Mouse (Mus musculus) left cerebral cortex, postnatal 36 days (tissue): Measurements from ENCODE around the gene Capns1. TPM values are rescaled to one million over a fixed set of nuclear protein-coding genes. Genes with fewer than 3 reads are reported as not detected.

Experiments used
- total RNA-seq, 2 experiments: library from RNA; stranded (reverse); gene quantifications; 2 replicates each; pipeline ENCODE4 v1.2.3; 2021

Gene Capns1
- total RNA-seq, 2 experiments from 2014 or later: 175 to 181 TPM

Other genes with a start within 250 kb of the Capns1 start
- gene Zfp74, start 244.7 kb downstream of the Capns1 start, total RNA-seq: 10 to 100 TPM; 18.0 to 19.1 TPM
- 1 to 10 TPM; 3.2 to 5.3 TPM for gene Zfp568, start 214.9 kb downstream of the Capns1 start, total RNA-seq
- gene Zfp14, start 147.4 kb downstream of the Capns1 start, total RNA-seq: 1 to 10 TPM; 7.7 to 8.5 TPM
- 1 to 10 TPM; 3.4 to 4.5 TPM for gene Zfp82, start 125.9 kb downstream of the Capns1 start, total RNA-seq
- 1 to 10 TPM in 1 of 2 experiments, not detected in 1; 1.1 TPM for gene Gm26920, start 108.4 kb downstream of the Capns1 start, total RNA-seq
- gene Zfp566, start 108.3 kb downstream of the Capns1 start, total RNA-seq: 1 to 10 TPM; 7.5 to 7.6 TPM
- gene Zfp260, start 104.0 kb downstream of the Capns1 start, total RNA-seq: 10 to 100 TPM; 65.6 to 70.4 TPM
- 10 to 100 TPM; 29.9 to 38.4 TPM for gene Zfp382, start 76.9 kb downstream of the Capns1 start, total RNA-seq
- gene Zfp146, start 29.1 kb downstream of the Capns1 start, total RNA-seq: 10 to 100 TPM; 40.5 to 48.3 TPM
- 1 to 10 TPM; 5.8 to 6.0 TPM for gene Cox7a1, start 14.7 kb downstream of the Capns1 start, total RNA-seq
- gene Polr2i, start 33.1 kb upstream of the Capns1 start, total RNA-seq: 10 to 100 TPM; 45.6 to 53.4 TPM
- gene Tbcb, start 33.5 kb upstream of the Capns1 start, total RNA-seq: 100 to 1,000 TPM; 135 to 142 TPM
- gene Ovol3, start 36.9 kb upstream of the Capns1 start, total RNA-seq: not detected
- gene Thap8, start 81.3 kb upstream of the Capns1 start, total RNA-seq: under 1 TPM; 0.32 to 0.41 TPM
- gene Wdr62, start 81.6 kb upstream of the Capns1 start, total RNA-seq: 1 to 10 TPM; 1.0 to 1.1 TPM
- 100 to 1,000 TPM; 491 to 494 TPM for gene Clip3, start 92.9 kb upstream of the Capns1 start, total RNA-seq
- 10 to 100 TPM; 58.7 to 65.2 TPM for gene Alkbh6, start 109.9 kb upstream of the Capns1 start, total RNA-seq
- 1 to 10 TPM; 6.4 to 9.1 TPM for gene Syne4, start 116.0 kb upstream of the Capns1 start, total RNA-seq
- gene E130208F15Rik, start 122.9 kb upstream of the Capns1 start, total RNA-seq: under 1 TPM; 0.52 to 0.54 TPM
- gene Sdhaf1, start 125.1 kb upstream of the Capns1 start, total RNA-seq: 1 to 10 TPM; 7.5 to 9.4 TPM
- gene Lrfn3, start 164.0 kb upstream of the Capns1 start, total RNA-seq: 10 to 100 TPM; 32.9 to 35.1 TPM
- 10 to 100 TPM; 25.0 to 28.4 TPM for gene Tyrobp, start 214.9 kb upstream of the Capns1 start, total RNA-seq
- gene Hcst, start 221.0 kb upstream of the Capns1 start, total RNA-seq: 1 to 10 TPM; 1.2 to 2.1 TPM
- 1 to 10 TPM; 2.9 to 3.6 TPM for gene Nfkbid, start 222.9 kb upstream of the Capns1 start, total RNA-seq
- gene Aplp1, start 246.7 kb upstream of the Capns1 start, total RNA-seq: 1,000 to 10,000 TPM; 1,238 to 1,418 TPM